Mouse (Mus musculus) lung, postnatal 0 days (tissue): ENCODE data around the gene Acta2.

ENCODE experiments used
- CTCF ChIP-seq: IDR thresholded peaks from 2 replicates; pipeline ENCODE4 v1.5.1; 2016; ENCODE audit warnings: antibody characterized with exemption, mild to moderate bottlenecking
- EP300 ChIP-seq: IDR thresholded peaks from 2 replicates; pipeline ENCODE4 v1.6.1; 2016; ENCODE audit warnings: antibody characterized with exemption, mild to moderate bottlenecking, control low read depth

DNA sequence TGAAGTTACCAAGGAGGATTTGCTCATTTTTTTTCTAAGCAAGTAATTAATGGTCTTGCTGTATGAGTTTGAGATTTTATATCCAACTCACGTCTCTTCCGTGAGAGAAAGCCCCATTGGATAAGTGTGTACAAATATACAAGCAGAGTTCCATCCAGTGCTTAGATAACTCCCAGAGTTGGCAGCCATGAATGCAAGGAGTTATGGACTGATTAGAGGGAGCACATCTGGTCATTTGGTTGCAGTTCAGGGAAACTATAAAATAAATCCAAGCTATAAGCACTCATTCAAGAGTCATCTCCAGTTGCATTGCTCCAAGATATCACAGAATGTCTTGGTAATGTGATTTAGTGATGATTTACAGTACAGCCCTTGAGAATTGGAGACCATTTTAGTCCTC, 1.5 kb upstream of the Acta2 start:
- no peak for TF ChIP-seq CTCF
- TF ChIP-seq EP300 = no peak
